Mouse (Mus musculus): ENCODE results near the gene Fdxr. TPM values are rescaled to one million over a fixed set of nuclear protein-coding genes. Genes with fewer than 3 reads are reported as not detected.

The Fdxr gene
- 23.6 and 27.4 TPM in 2 replicates for polyA plus RNA-seq (2012; rRNA removed)

DNA sequence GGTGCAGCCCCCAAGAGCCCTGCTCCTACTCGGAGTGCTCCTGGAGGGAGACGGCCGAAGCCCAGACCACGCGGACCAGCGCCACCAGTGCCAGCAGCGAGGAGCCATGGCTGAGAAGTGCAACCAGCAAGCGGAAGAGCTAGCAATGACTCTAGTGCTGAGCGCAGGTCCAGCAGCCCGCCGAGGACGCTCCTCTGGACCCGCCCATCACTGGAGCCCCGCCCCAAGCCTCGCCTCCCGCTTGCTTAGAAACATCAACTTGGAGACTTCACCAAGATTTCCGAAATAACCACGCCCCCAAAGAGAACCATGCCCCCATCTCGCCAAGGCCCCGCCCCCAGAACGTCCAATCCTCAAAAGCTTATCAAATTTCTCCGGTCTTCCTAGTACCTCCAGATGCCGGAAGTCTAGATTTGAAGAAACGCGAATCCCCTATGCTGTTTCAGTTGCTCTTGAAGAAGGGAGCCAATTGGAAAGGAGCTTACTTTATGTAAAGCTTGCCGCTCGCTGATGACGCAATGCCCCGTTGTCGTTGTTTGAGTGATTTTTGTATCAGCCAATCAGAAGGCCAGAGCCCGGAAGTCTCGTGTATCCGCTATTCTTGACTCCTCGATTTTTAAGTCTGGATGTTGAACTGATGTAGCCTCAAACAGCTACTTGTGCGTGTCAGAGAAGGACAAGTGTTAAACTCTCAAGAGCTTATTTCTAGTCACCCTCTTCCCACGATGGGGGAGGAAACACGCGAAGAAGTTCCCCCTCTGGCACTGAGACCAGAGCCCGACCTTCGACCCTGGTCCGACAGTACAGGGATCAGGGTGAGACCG lies at the start of gene Fdxr:
TSS of gene Fdxr (minus strand) at position 271 of the 824 bp plus-strand sequence.

DNA sequence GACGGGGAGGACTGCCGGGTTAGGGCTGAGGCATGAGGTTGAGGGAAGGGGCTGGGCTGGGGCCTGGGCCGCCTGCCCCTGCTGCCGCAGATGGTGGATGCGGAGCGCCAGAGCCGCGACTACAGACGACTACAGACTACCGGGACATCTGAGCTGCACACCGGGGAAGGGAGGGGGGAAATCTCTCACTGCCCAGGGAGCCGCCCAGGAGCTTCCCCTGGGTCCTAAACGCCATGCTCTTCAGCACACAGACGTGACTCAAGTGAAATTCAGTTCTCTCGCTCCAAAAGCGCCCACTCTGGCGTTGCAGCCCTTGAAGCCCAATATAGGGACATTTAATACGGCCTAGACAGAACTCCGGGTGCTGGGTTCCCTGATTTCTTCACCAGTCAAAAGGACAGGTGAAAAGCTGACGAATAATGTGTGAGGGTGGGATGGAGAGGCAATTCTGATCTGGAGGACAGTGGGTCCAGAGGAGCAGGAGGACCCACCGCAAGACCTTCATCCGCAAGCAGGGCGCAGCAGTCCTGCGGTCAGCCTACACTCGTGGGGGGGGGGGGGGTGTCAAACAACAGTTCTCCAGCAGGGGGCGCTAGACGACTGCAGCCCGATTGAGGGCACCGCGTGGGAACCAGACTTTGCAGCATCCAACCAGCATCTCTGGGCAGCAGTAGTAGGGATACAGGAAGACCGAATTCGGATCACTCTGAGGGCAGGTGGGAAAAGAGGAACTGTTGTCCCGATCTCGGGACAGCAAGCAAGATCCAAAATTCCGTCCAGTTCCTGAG lies 45.2 kb upstream of the Fdxr start, which contains the start of gene Ush1g:
TSS of gene Ush1g (minus strand) at position 136 of the 788 bp plus-strand sequence.

GRCm38 (mm10) chr11:115306863-115307262 lies 30.0 kb upstream of the Fdxr start, which contains the start of gene Otop2:
Gene Otop2 (plus strand): TSS chr11:115307163.

DNA sequence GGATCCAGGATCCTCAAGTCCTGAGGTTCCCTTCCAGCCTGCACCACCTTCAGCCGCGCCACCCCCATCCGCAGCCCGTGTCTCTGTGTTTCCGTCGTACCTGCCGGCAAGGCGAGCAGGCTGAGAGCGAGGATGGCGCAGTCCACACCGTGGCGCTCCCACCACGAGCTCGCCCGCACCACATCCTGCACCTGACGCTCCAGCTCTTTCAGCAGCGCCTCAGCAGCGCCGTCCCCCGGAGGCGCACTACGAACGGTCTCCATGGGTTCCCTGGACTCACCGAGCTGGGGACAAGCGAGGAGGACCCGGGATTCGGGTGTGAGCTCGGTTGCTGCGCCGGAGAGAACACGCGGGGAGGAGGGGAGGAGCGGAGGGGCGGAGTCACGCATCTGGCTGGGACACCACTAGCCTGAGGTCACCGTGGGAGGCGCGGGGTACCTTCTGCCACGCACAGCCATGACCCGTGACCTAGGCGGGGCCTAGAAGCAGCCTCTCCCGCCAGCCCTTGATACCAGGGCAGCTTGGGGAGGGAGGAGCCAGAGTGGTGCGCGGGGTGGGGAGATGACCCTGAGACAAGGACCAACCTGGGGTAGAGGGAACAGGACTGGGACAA lies 20.5 kb upstream of the Fdxr start, which contains the start of gene Fads6:
TSS of gene Fads6 (minus strand) at position 450 of the 613 bp plus-strand sequence.

DNA sequence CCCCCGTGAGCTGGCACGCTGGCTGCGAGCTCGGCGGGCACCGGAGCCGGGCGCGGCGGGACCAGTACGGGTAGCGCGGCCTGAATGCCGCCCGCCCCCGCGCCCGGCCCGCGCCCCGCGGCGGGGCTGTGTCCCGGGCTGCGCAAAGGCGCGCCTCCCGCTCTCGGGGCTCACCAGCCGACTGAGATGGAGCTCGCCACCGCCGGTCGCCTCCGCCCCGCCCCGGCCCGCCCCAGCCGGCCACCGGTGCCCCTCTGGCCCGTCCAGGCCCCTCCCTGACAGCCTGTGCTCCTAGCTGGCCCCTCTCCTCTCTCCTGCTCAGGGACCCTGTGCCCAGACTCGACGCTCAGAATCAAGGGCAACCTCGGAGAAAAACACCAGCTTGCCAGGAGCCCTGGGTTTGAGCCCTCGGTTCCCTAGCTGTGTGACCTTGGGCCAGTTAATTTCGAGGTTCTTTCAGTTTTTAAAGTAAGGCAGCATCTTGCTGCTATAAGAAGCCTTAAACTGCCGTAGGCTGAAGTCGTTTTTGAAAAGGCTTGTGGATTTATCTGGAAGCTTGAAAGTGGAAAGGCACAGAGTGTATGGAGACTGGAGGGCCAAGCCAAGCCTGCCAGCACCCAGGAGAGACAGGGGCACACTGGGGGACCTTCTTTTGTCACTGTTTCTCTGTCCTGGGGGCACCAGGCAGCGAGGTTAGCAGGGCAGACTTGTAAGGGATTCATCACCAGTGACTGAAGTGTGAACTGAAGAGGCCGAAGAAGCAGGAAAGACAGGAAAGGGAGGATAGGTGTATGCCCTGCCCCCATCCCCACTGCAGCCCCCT lies 9.6 kb downstream of the Fdxr start, which contains the start of gene Grin2c:
TSS of gene Grin2c (minus strand) at position 183 of the 823 bp plus-strand sequence.

Other genes starting within 250 kb of the Fdxr start
- gene Cd300ld5, start 239.3 kb downstream of the Fdxr start, polyA plus RNA-seq (2012; rRNA removed): 1.6 and 2.2 TPM in 2 replicates
- gene Cd300ld3, start 228.6 kb downstream of the Fdxr start, polyA plus RNA-seq (2012; rRNA removed): 4.1 and 14.8 TPM in 2 replicates
- 0.67 and 0.96 TPM in 2 replicates for gene Cd300e, start 214.9 kb downstream of the Fdxr start, polyA plus RNA-seq (2012; rRNA removed)
- 2.8 and 3.3 TPM in 2 replicates for gene Rab37, start 185.6 kb downstream of the Fdxr start, polyA plus RNA-seq (2012; rRNA removed)
- gene Cd300lf, start 143.1 kb downstream of the Fdxr start, polyA plus RNA-seq (2012; rRNA removed): 1.9 and 2.3 TPM in 2 replicates
- 199 and 208 TPM in 2 replicates for gene Slc9a3r1, start 113.7 kb downstream of the Fdxr start, polyA plus RNA-seq (2012; rRNA removed)
- gene Tmem104, start 89.6 kb downstream of the Fdxr start, polyA plus RNA-seq (2012; rRNA removed): 12.2 and 12.5 TPM in 2 replicates
- gene Nat9, start 89.2 kb downstream of the Fdxr start, polyA plus RNA-seq (2012; rRNA removed): 20.6 and 29.8 TPM in 2 replicates
- gene Grin2c, start 9.8 kb downstream of the Fdxr start, polyA plus RNA-seq (2012; rRNA removed): 0.06 TPM in 1 of 2 replicates, not detected in the other
- 0.81 and 1.7 TPM in 2 replicates for gene Fads6, start 20.6 kb upstream of the Fdxr start, polyA plus RNA-seq (2012; rRNA removed)
- not detected in 2 replicates for gene Otop2, start 30.1 kb upstream of the Fdxr start, polyA plus RNA-seq (2012; rRNA removed)
- 0.03 and 0.17 TPM in 2 replicates for gene Ush1g, start 45.0 kb upstream of the Fdxr start, polyA plus RNA-seq (2012; rRNA removed)
- 0.05 TPM in 1 of 2 replicates, not detected in the other for gene Otop3, start 57.7 kb upstream of the Fdxr start, polyA plus RNA-seq (2012; rRNA removed)
- 154 and 170 TPM in 2 replicates for gene Hid1, start 90.7 kb upstream of the Fdxr start, polyA plus RNA-seq (2012; rRNA removed)
- 15.9 and 17.5 TPM in 2 replicates for gene Cdr2l, start 104.9 kb upstream of the Fdxr start, polyA plus RNA-seq (2012; rRNA removed)
- 62.6 and 65.1 TPM in 2 replicates for gene Mrpl58, start 126.7 kb upstream of the Fdxr start, polyA plus RNA-seq (2012; rRNA removed)
- gene Atp5h, start 142.9 kb upstream of the Fdxr start, polyA plus RNA-seq (2012; rRNA removed): 70.2 and 90.1 TPM in 2 replicates
- gene Kctd2, start 143.1 kb upstream of the Fdxr start, polyA plus RNA-seq (2012; rRNA removed): 24.0 and 31.1 TPM in 2 replicates
- gene Trim80, start 163.5 kb upstream of the Fdxr start, polyA plus RNA-seq (2012; rRNA removed): 0.38 and 0.44 TPM in 2 replicates
- 96.1 and 135 TPM in 2 replicates for gene Slc16a5, start 185.4 kb upstream of the Fdxr start, polyA plus RNA-seq (2012; rRNA removed)
- gene Armc7, start 198.6 kb upstream of the Fdxr start, polyA plus RNA-seq (2012; rRNA removed): 13.3 and 13.4 TPM in 2 replicates
- 128 and 130 TPM in 2 replicates for gene Nt5c, start 214.8 kb upstream of the Fdxr start, polyA plus RNA-seq (2012; rRNA removed)
- 314 and 446 TPM in 2 replicates for gene Jpt1, start 237.3 kb upstream of the Fdxr start, polyA plus RNA-seq (2012; rRNA removed)

All from colon, adult 2 months (tissue).